Mouse (Mus musculus): ENCODE data around the gene Rhbdf2. TPM values are rescaled to one million over a fixed set of nuclear protein-coding genes. Genes with fewer than 3 reads are reported as not detected.

The Rhbdf2 gene
- polyA plus RNA-seq, 1 experiment: not detected

- Histone ChIP-seq H3K4me3 (ENCODE audit: insufficient read depth, low read depth, low read length) (no peak overlapping the region), H3K4me1 (ENCODE audit: control insufficient read depth, insufficient read depth, low read length) (peaks cover 55% of the 10 kb centered on the region), H3K27ac (ENCODE audit: insufficient read depth, low read depth, low read length) (no peak overlapping the region)
- 86% methylated on average over 2 of the region's 2 CpGs for WGBS
- no peak for TF ChIP-seq CTCF (IDR thresholded peaks at IDR 0.05; ENCODE audit: insufficient read depth, low read depth, low read length)
- TF ChIP-seq POLR2A (IDR thresholded peaks at IDR 0.05; ENCODE audit: insufficient read depth, low read depth, low read length): no peak
Measured at GRCm38 (mm10) chr11:116575396-116575795, 51.4 kb downstream of the Rhbdf2 start.

GRCm38 (mm10) chr11:116574982-116575381 is 51.8 kb downstream of the Rhbdf2 start:
- H3K4me3 ChIP-seq (ENCODE audit: insufficient read depth, low read depth, low read length): no peak overlapping the region
- peaks cover 55% of the 10 kb centered on the region for H3K4me1 ChIP-seq (ENCODE audit: control insufficient read depth, insufficient read depth, low read length)
- WGBS: 75% methylated on average over 6 of the region's 6 CpGs
- TF ChIP-seq POLR2A (IDR thresholded peaks at IDR 0.05; ENCODE audit: insufficient read depth, low read depth, low read length): no peak
- TF ChIP-seq CTCF (IDR thresholded peaks at IDR 0.05; ENCODE audit: insufficient read depth, low read depth, low read length): no peak
- no peak overlapping the region for H3K27ac ChIP-seq (ENCODE audit: insufficient read depth, low read depth, low read length)

- whole genome bisulfite sequencing: 43% methylated on average over 6 of the region's 6 CpGs
- H3K4me1 ChIP-seq (ENCODE audit: control insufficient read depth, insufficient read depth, low read length): peaks cover 57% of the 10 kb centered on the region
- no peak overlapping the region for H3K4me3 ChIP-seq (ENCODE audit: insufficient read depth, low read depth, low read length)
- no peak overlapping the region for H3K27ac ChIP-seq (ENCODE audit: insufficient read depth, low read depth, low read length)
- TF ChIP-seq CTCF (IDR thresholded peaks at IDR 0.05; ENCODE audit: insufficient read depth, low read depth, low read length): no peak
- no peak for TF ChIP-seq POLR2A (IDR thresholded peaks at IDR 0.05; ENCODE audit: insufficient read depth, low read depth, low read length)
Measured at GRCm38 (mm10) chr11:116574486-116574885, 52.3 kb downstream of the Rhbdf2 start.

GRCm38 (mm10) chr11:116572756-116573543 is 53.9 kb downstream of the Rhbdf2 start:
- 42% methylated on average over 12 of the region's 12 CpGs for WGBS
- Histone ChIP-seq H3K4me1 (ENCODE audit: control insufficient read depth, insufficient read depth, low read length) (peaks cover 53% of the 10 kb centered on the region), H3K27ac (ENCODE audit: insufficient read depth, low read depth, low read length) (peak overlapping the region; percentile 1; the same call in 1 of the 2 replicates)

GRCm38 (mm10) chr11:116571767-116572679 is 54.8 kb downstream of the Rhbdf2 start:
- WGBS: 66% methylated on average over 19 of the region's 19 CpGs
- Histone ChIP-seq H3K4me3 (ENCODE audit: insufficient read depth, low read depth, low read length) (no peak overlapping the region), H3K27ac (ENCODE audit: insufficient read depth, low read depth, low read length) (no peak overlapping the region), H3K4me1 (ENCODE audit: control insufficient read depth, insufficient read depth, low read length) (peaks cover 53% of the 10 kb centered on the region)
- TF ChIP-seq CTCF (IDR thresholded peaks at IDR 0.05; ENCODE audit: insufficient read depth, low read depth, low read length) (no peak), POLR2A (IDR thresholded peaks at IDR 0.05; ENCODE audit: insufficient read depth, low read depth, low read length) (no peak)

More at GRCm38 (mm10) chr11:116572756-116573543, 53.9 kb downstream of the Rhbdf2 start:
- TF ChIP-seq POLR2A (IDR thresholded peaks at IDR 0.05; ENCODE audit: insufficient read depth, low read depth, low read length): no peak
- no peak for TF ChIP-seq CTCF (IDR thresholded peaks at IDR 0.05; ENCODE audit: insufficient read depth, low read depth, low read length)
- no peak overlapping the region for H3K4me3 ChIP-seq (ENCODE audit: insufficient read depth, low read depth, low read length)

GRCm38 (mm10) chr11:116570821-116571220 is 56.0 kb downstream of the Rhbdf2 start:
- no peak overlapping the region for H3K27ac ChIP-seq (ENCODE audit: insufficient read depth, low read depth, low read length)
- peaks cover 45% of the 10 kb centered on the region for H3K4me1 ChIP-seq (ENCODE audit: control insufficient read depth, insufficient read depth, low read length)
- no peak overlapping the region for H3K4me3 ChIP-seq (ENCODE audit: insufficient read depth, low read depth, low read length)
- TF ChIP-seq POLR2A (IDR thresholded peaks at IDR 0.05; ENCODE audit: insufficient read depth, low read depth, low read length) (no peak), CTCF (IDR thresholded peaks at IDR 0.05; ENCODE audit: insufficient read depth, low read depth, low read length) (no peak)
- 49% methylated on average over 7 of the region's 7 CpGs for WGBS

GRCm38 (mm10) chr11:116567531-116567930 is 59.3 kb downstream of the Rhbdf2 start:
- no peak overlapping the region for H3K27ac ChIP-seq (ENCODE audit: insufficient read depth, low read depth, low read length)
- TF ChIP-seq CTCF (IDR thresholded peaks at IDR 0.05; ENCODE audit: insufficient read depth, low read depth, low read length) (no peak), POLR2A (IDR thresholded peaks at IDR 0.05; ENCODE audit: insufficient read depth, low read depth, low read length) (no peak)
- H3K4me3 ChIP-seq (ENCODE audit: insufficient read depth, low read depth, low read length): no peak overlapping the region
- WGBS: 81% methylated on average over 8 of the region's 8 CpGs
- H3K4me1 ChIP-seq (ENCODE audit: control insufficient read depth, insufficient read depth, low read length): peaks cover 21% of the 10 kb centered on the region

- WGBS: 69% methylated on average over 7 of the region's 7 CpGs
- Histone ChIP-seq H3K27ac (ENCODE audit: insufficient read depth, low read depth, low read length) (no peak overlapping the region), H3K4me3 (ENCODE audit: insufficient read depth, low read depth, low read length) (no peak overlapping the region), H3K4me1 (ENCODE audit: control insufficient read depth, insufficient read depth, low read length) (peaks cover 4% of the 10 kb centered on the region)
- TF ChIP-seq CTCF (IDR thresholded peaks at IDR 0.05; ENCODE audit: insufficient read depth, low read depth, low read length) (no peak), POLR2A (IDR thresholded peaks at IDR 0.05; ENCODE audit: insufficient read depth, low read depth, low read length) (no peak)
Measured at GRCm38 (mm10) chr11:116565283-116566041, 61.4 kb downstream of the Rhbdf2 start.

All from olfactory bulb, adult 2 months (tissue).